Mouse (Mus musculus) olfactory bulb, adult 2 months (tissue): ENCODE results near the gene Pigz.

Experiments used
- CTCF ChIP-seq: fragments of 200-500 bp; IDR thresholded peaks from 2 replicates; pipeline ENCODE4 v1.5.1; 2012; ENCODE audit warnings: low read depth, mild to moderate bottlenecking, low read length, moderate library complexity; ENCODE audit not compliant: insufficient read depth
- POLR2A ChIP-seq: fragments of 200-500 bp; IDR thresholded peaks from 2 replicates; pipeline ENCODE4 v1.6.1; 2012; ENCODE audit warnings: mild to moderate bottlenecking, low read depth, low read length, moderate library complexity; ENCODE audit not compliant: insufficient read depth

GRCm38 (mm10) chr16:31901886-31902285 is 31.8 kb upstream of the Pigz start:
- no peak for TF ChIP-seq CTCF
- no peak for TF ChIP-seq POLR2A
